In the genomic region with DNA sequence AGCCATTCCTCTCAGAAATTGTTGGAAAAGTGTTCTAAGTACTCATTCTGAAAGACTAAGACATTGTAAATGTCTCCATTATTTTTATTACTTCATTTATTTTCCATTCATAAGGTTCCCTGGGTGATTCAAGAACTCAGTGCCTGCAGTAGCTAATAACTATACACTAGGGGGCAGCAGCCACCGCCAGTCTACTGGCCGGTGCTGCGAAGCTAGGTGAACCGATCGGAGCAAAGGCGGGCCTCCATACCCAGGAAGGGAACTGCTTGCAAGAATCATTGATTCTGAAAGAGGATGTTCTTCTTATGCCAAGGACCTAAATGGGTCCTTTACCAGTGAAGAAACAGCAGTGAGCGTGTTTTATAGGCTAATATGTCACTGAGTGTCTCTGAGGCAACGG, we compare ENCODE assay signal across 8 mouse cellular contexts. TPM values are rescaled to one million over a fixed set of nuclear protein-coding genes. Genes with fewer than 3 reads are reported as not detected.
DNase-seq lines count a peak whose midpoint lies in the region; ATAC-seq and TF ChIP-seq lines count a peak whose summit lies in the region.

No protein-coding gene starts in this region.

- H3K9ac ChIP-seq in ES-Bruce4 (ENCODE audit: low read depth, poor library complexity, severe bottlenecking) = no peak overlapping the region
- no peak overlapping the region for H3K9ac ChIP-seq in forebrain, embryonic 11.5 days (ENCODE audit: low read length)
- H3K9ac ChIP-seq in heart, postnatal 0 days (replicated peaks; ENCODE audit: low read depth, low read length) = no peak overlapping the region
- H3K9ac ChIP-seq in lung, embryonic 16.5 days (ENCODE audit: low read length) = no peak overlapping the region

- no peaks in the 10 kb centered on the region for H3K4me1 ChIP-seq in ES-Bruce4 (ENCODE audit: control insufficient read depth, insufficient read depth, low read length)
- no peaks in the 10 kb centered on the region for H3K4me1 ChIP-seq in forebrain, embryonic 11.5 days (replicated peaks; ENCODE audit: control insufficient read depth, insufficient read depth, low read length)
- H3K4me1 ChIP-seq in heart, postnatal 0 days (ENCODE audit: control insufficient read depth, insufficient read depth) = peaks cover 7% of the 10 kb centered on the region; the same call in 1 of the 2 replicates
- H3K4me1 ChIP-seq in lung, embryonic 16.5 days (replicated peaks; ENCODE audit: control insufficient read depth, insufficient read depth, low read length) = peaks cover 7% of the 10 kb centered on the region; the same call in 1 of the 2 replicates

- H3K9me3 ChIP-seq in ES-Bruce4 (replicated peaks; ENCODE audit: control insufficient read depth, insufficient read depth, low read length, poor library complexity, severe bottlenecking) = no peaks in the 10 kb centered on the region
- no peaks in the 10 kb centered on the region; the same call in 1 of the 2 replicates for H3K9me3 ChIP-seq in forebrain, embryonic 11.5 days (ENCODE audit: control insufficient read depth, low read length)
- no peaks in the 10 kb centered on the region for H3K9me3 ChIP-seq in heart, postnatal 0 days (replicated peaks; ENCODE audit: control insufficient read depth, low read length)
- H3K9me3 ChIP-seq in lung, embryonic 16.5 days (ENCODE audit: control insufficient read depth, low read length) = no peaks in the 10 kb centered on the region

- 18% methylated on average over 8 of the region's 8 CpGs for WGBS in forebrain, embryonic 11.5 days
- WGBS in heart, postnatal 0 days = 17% methylated on average over 8 of the region's 8 CpGs
- 9% methylated on average over 8 of the region's 8 CpGs for WGBS in lung, embryonic 16.5 days

- ATAC-seq in forebrain, embryonic 11.5 days (replicated peaks; ENCODE audit: low FRiP score) = no peak
- ATAC-seq in heart, postnatal 0 days (ENCODE audit: insufficient read depth, low read depth) = peak; percentile 74; the same call in 1 of the 2 replicates
- peak; percentile 66 for ATAC-seq in lung, embryonic 16.5 days (ENCODE audit: low read depth)

- peak; percentile 86 for TF ChIP-seq CTCF in ES-Bruce4 (IDR thresholded peaks at IDR 0.05; ENCODE audit: low read depth, low read length)
- peak; percentile 91 for TF ChIP-seq CTCF in heart, postnatal 0 days (IDR thresholded peaks at IDR 0.05; ENCODE audit: low read depth)

- no peak overlapping the region for H3K4me2 ChIP-seq in forebrain, embryonic 11.5 days (ENCODE audit: low read depth, low read length, severe bottlenecking)
- peak overlapping the region; percentile 19; the same call in 1 of the 2 replicates for H3K4me2 ChIP-seq in heart, postnatal 0 days (ENCODE audit: low read depth, low read length)
- peak overlapping the region; percentile 51 for H3K4me2 ChIP-seq in lung, embryonic 16.5 days (ENCODE audit: low read depth, low read length)

- peak; percentile 87 for DNase-seq in brain, adult 2 months (ENCODE audit: low read depth, low spot score)
- DNase-seq in forebrain, embryonic 11.5 days (ENCODE audit: low spot score) = peak; percentile 85
- DNase-seq in heart, postnatal 0 days (ENCODE audit: low spot score) = peak; percentile 78
- DNase-seq in kidney, postnatal 4 days = peak; percentile 77 to 84
- DNase-seq in retina, adult 2 months (ENCODE audit: low read depth, low spot score) = peak; percentile 42
- DNase-seq in thymus, postnatal 36 days = peak; percentile 65 to 66

- H3K27ac ChIP-seq in ES-Bruce4 (ENCODE audit: insufficient read depth, low read length) = no peak overlapping the region
- no peak overlapping the region for H3K27ac ChIP-seq in forebrain, embryonic 11.5 days (ENCODE audit: low read depth, low read length)
- no peak overlapping the region for H3K27ac ChIP-seq in heart, postnatal 0 days (ENCODE audit: low read depth)
- H3K27ac ChIP-seq in lung, embryonic 16.5 days (ENCODE audit: low read length) = no peak overlapping the region

- TF ChIP-seq POLR2A in ES-Bruce4 (IDR thresholded peaks at IDR 0.05; ENCODE audit: insufficient read depth, low read length) = no peak

- no peak overlapping the region for H3K4me3 ChIP-seq in ES-Bruce4 (ENCODE audit: low read depth, low read length)
- H3K4me3 ChIP-seq in forebrain, embryonic 11.5 days (ENCODE audit: low read depth, low read length) = no peak overlapping the region
- no peak overlapping the region for H3K4me3 ChIP-seq in heart, postnatal 0 days (ENCODE audit: low read depth, low read length)
- peak overlapping the region; percentile 21; the same call in 1 of the 2 replicates for H3K4me3 ChIP-seq in lung, embryonic 16.5 days (ENCODE audit: low read length)

- no peaks in the 10 kb centered on the region for H3K36me3 ChIP-seq in ES-Bruce4 (ENCODE audit: control insufficient read depth, insufficient read depth, low read length, poor library complexity, severe bottlenecking)
- no peaks in the 10 kb centered on the region for H3K36me3 ChIP-seq in forebrain, embryonic 11.5 days (ENCODE audit: control insufficient read depth, insufficient read depth, low read length)
- H3K36me3 ChIP-seq in heart, postnatal 0 days (replicated peaks; ENCODE audit: control insufficient read depth, insufficient read depth, low read length) = no peaks in the 10 kb centered on the region; the same call in 1 of the 2 replicates
- no peaks in the 10 kb centered on the region for H3K36me3 ChIP-seq in lung, embryonic 16.5 days (ENCODE audit: control insufficient read depth, insufficient read depth, low read length)

- H3K27me3 ChIP-seq in ES-Bruce4 (ENCODE audit: control insufficient read depth, insufficient read depth, low read length, poor library complexity, severe bottlenecking) = no peaks in the 10 kb centered on the region
- H3K27me3 ChIP-seq in forebrain, embryonic 11.5 days (ENCODE audit: control insufficient read depth, insufficient read depth, low read length) = no peaks in the 10 kb centered on the region
- H3K27me3 ChIP-seq in heart, postnatal 0 days (ENCODE audit: control insufficient read depth, insufficient read depth, low read length) = peaks cover 3% of the 10 kb centered on the region; the same call in 1 of the 2 replicates
- no peaks in the 10 kb centered on the region for H3K27me3 ChIP-seq in lung, embryonic 16.5 days (ENCODE audit: control insufficient read depth, insufficient read depth, low read depth, low read length)

- TF ChIP-seq EP300 in ES-Bruce4 (IDR thresholded peaks at IDR 0.05; ENCODE audit: insufficient read depth, low read depth, low read length) = no peak
- TF ChIP-seq EP300 in heart, postnatal 0 days (IDR thresholded peaks at IDR 0.05; ENCODE audit: low read depth) = no peak

RNA-seq across cellular contexts. Expression of a gene that starts 35.2 kb away (rescaled TPM):
- polyA plus RNA-seq in ES-Bruce4 (2011; ENCODE audit: insufficient read depth, insufficient read length, low read depth, missing spikeins) = 5.3 TPM in 2 replicates
- polyA plus RNA-seq in forebrain, embryonic 11.5 days (2014; fragmentation: Nextera tagmentation; extraction: Ambion mirVana) = 2.1 and 2.4 TPM in 2 replicates
- 0.95 and 1.6 TPM in 2 replicates for total RNA-seq in heart, postnatal 0 days (2014; rRNA removed; ENCODE audit: low replicate concordance)
- 8.7 and 9.3 TPM in 2 replicates for polyA plus RNA-seq in heart, postnatal 0 days (2015; fragmentation: Nextera tagmentation; extraction: Ambion mirVana)
- 0.63 and 0.75 TPM in 2 replicates for polyA plus RNA-seq in lung, embryonic 16.5 days (2015; fragmentation: Nextera tagmentation; extraction: Ambion mirVana)
